Mouse (Mus musculus) brain, adult 2 months (tissue): Measurements from ENCODE around the gene Pla1a.

ENCODE experiments used
- DNase-seq: peaks from one replicate; pipeline ENCODE4 v3.0.0; 2011; ENCODE audit warnings: low read depth, low spot score

The Pla1a gene

GRCm38 (mm10) chr16:38346529-38347325, 86.2 kb downstream of the Pla1a start, which contains the start of the genes Cox17 and Gm21987:
Gene Cox17 (plus strand): TSS chr16:38346991.
Gene Gm21987 (plus strand): TSS chr16:38347040.
- DNase-seq: peak; percentile 98
